Mouse (Mus musculus) Patski (cell line): ENCODE results near the gene Tmem51. TPM values are rescaled to one million over a fixed set of nuclear protein-coding genes. Genes with fewer than 3 reads are reported as not detected.
A peak's percentile ranks its signal among the peaks of the same experiment; 100 is the strongest.

Experiments used
- ATAC-seq: fragments of 100-300 bp; one replicate; pipeline ENCODE4 v1.8.0; 2021
- CTCF ChIA-PET: fragments of 350-600 bp; sonication (Branson Sonifier 250); formaldehyde crosslinking; loops from one replicate; lab custom pipeline; 2022; ENCODE audit warnings: inconsistent platforms; lab: Charles Lee
- POLR2A ChIA-PET: fragments of 350-600 bp; sonication (Branson Sonifier 250); formaldehyde crosslinking; loops from one replicate; lab custom pipeline; 2022; ENCODE audit warnings: antibody characterized with exemption, inconsistent platforms; lab: Charles Lee
- DNase-seq: peaks from one replicate; pipeline ENCODE4 v3.0.0-alpha.2; 2011; ENCODE audit warnings: low read depth, low spot score
- H3K27me3 ChIP-seq: fragments of 371-371 bp; one replicate; pipeline ENCODE4 v1.5.1; 2021
- CTCF ChIP-seq: fragments of 100-300 bp; IDR thresholded peaks from one replicate; pipeline ENCODE4 v1.5.1; 2021
- in situ Hi-C: fragments of 300-500 bp; cut with MboI; formaldehyde crosslinking; loops from 3 replicates; pipeline ENCODE4 v1.11.1; 2018; ENCODE audit warnings: low pct_unique_long_range_greater_than_20kb, mixed read lengths
- polyA plus RNA-seq: library from polyadenylated mRNA; unstranded; gene quantifications from one replicate; pipeline ENCODE4 v1.2.3, GENCODE M21; 2021

The Tmem51 gene
- polyA plus RNA-seq, result 10.3 TPM

DNA sequence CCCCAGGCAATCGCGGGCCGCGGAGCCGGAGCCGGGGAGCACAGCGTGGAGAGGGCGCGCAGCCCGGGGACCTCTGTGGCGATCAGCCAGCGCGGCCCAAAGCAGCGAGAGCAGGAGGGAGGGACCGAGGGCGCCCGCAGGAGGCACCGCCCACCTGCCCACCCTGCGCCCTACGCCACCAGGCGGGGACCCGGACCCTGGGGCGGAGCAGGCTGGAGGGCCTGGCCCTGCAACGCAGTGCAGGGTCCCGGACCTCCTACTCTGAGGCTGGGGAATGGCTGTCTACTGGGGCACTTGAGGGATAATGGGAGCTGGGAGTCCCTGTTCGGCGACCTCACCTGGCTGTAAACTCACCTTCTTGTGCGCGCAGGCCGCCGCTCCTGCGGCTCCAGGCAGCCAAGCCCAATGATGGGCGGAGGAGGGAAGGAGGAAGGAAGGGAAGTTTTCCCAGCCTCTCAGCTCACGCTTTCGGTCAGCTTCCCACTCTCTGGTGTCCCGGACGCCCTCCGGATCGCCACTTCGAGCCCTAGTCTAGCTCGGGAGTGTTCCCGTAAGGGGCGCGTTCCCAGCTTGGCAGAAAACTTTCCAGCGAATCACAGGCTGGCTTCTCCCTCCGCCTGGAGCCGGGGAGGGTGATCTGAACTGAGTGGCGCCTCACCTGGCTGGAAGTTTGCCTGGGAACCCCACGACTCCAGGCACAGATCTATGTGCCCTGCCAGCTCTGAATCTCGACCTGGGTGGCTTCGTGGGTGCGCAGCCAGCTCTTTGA is at the start of gene Tmem51:
Gene Tmem51, minus strand, starts transcription at position 174 of the 769 bp plus-strand sequence.
- no peaks in the 10 kb centered on the region for H3K27me3 ChIP-seq
- ATAC-seq (peak; percentile 70), DNase-seq (no peak)
- POLR2A ChIA-PET, result interaction anchor here (1.0 kb wide), 1 partner anchor 13 kb away, joined by 6 read pairs; no protein-coding TSS in a partner anchor
- TF ChIP-seq CTCF, result no peak
- CTCF ChIA-PET, result interaction anchor here (1.5 to 2.0 kb wide), 2 partner anchors 13 kb away, joined by 3 to 12 read pairs; no protein-coding TSS in a partner anchor
- in situ Hi-C loops, result no loop called here

- no peaks in the 10 kb centered on the region for H3K27me3 ChIP-seq
- in situ Hi-C loops, result loop anchor here (25.0 kb wide), 1 partner anchor 757 kb away; no protein-coding TSS in a partner anchor
- TF ChIP-seq CTCF, result no peak
- CTCF ChIA-PET, result no interaction called here
- ATAC-seq (no peak), DNase-seq (no peak)
- POLR2A ChIA-PET, result no interaction called here
Measured at GRCm38 (mm10) chr4:142130162-142130561, 46.1 kb upstream of the Tmem51 start.

GRCm38 (mm10) chr4:142127275-142127788 is 43.2 kb upstream of the Tmem51 start:
- TF ChIP-seq CTCF, result no peak
- no peaks in the 10 kb centered on the region for H3K27me3 ChIP-seq
- POLR2A ChIA-PET, result no interaction called here
- ATAC-seq (no peak), DNase-seq (no peak)
- CTCF ChIA-PET, result no interaction called here
- in situ Hi-C loops, result loop anchor here (25.0 kb wide), 1 partner anchor 760 kb away; no protein-coding TSS in a partner anchor

DNA sequence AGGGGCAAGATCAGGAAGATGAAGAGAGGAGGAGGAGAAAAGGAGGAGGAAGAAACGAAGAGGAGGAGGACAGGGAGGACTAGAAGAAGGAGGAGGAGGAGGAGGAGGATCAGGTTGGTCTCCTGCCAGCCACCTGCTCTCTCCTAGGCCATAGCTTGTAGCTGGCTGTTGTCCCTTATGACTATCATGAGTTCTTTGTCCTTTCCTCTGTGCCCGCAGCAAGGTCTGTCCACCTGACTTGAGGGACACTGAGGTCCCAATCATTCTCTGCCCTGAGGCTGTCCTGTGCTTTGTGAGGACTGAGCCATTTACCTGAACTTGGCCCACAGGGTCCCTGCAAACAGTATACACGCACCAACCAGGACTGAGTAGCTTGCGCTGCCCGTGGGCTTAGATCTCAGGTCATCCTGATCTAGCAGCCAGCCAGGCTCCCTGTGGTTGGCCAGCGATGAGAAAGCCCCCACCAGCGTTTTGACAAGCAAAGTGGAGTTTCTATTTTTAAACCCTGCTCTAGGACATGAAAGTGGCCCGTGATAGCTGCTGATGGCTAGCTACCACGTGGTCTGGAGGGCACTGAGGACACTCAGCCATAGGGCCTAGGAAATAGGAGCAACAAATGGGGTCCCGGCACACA is 42.7 kb upstream of the Tmem51 start:
- no peak for TF ChIP-seq CTCF
- H3K27me3 ChIP-seq, result no peaks in the 10 kb centered on the region
- CTCF ChIA-PET, result no interaction called here
- no peak for DNase-seq
- no peak for ATAC-seq
- in situ Hi-C loops, result loop anchor here (25.0 kb wide), 1 partner anchor 761 kb away; no protein-coding TSS in a partner anchor
- POLR2A ChIA-PET, result no interaction called here

DNA sequence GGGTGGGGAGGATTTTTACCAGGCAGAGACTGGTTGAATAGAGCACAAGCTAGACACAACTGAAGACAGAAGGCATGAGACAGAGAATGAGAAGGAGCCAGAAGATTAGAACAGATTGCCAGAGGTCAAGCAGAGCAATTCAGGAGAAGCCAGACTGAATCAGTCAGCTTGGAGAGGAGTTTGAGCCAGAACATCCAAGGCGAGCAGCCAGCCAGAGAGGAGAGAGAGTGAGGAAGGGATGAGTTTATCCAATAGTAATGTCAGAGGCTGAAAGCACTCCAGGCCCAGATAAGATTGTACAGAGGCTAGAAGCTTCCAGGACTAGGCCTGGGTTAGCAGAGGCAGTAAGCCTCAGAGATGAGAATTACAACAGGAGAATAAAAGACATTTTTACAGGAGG is 37.1 kb upstream of the Tmem51 start:
- CTCF ChIA-PET, result no interaction called here
- no peak for TF ChIP-seq CTCF
- POLR2A ChIA-PET, result no interaction called here
- no peak for ATAC-seq
- in situ Hi-C loops, result no loop called here
- DNase-seq, result no peak
- H3K27me3 ChIP-seq, result no peaks in the 10 kb centered on the region

- no peak for ATAC-seq
- no peak for DNase-seq
- POLR2A ChIA-PET, result no interaction called here
Measured at GRCm38 (mm10) chr4:142118522-142118921, 34.4 kb upstream of the Tmem51 start.

DNA sequence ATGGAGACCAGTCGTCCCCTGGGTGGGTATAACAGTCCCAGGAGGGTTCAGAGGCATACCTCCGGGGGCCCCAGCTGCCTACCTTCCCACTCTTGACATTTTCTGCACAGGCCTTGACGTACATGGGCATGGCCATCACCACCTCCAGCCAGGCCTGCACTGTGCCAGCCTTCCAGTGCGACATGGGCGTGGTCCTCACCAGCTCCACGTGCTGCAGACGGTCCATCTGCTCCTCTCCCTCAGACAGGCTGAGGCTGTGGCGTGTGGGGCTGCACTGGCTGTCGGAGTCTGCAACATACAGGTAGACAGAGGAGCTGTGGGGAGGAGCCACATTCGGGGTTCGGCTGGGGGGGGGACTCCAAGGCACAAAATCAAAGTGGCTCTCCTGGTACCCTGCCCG is 33.9 kb upstream of the Tmem51 start:
- DNase-seq (no peak), ATAC-seq (no peak)
- TF ChIP-seq CTCF, result no peak
- POLR2A ChIA-PET, result no interaction called here
- in situ Hi-C loops, result no loop called here
- H3K27me3 ChIP-seq, result no peaks in the 10 kb centered on the region
- CTCF ChIA-PET, result no interaction called here

More at GRCm38 (mm10) chr4:142118522-142118921, 34.4 kb upstream of the Tmem51 start:
- TF ChIP-seq CTCF, result no peak
- H3K27me3 ChIP-seq, result no peaks in the 10 kb centered on the region
- CTCF ChIA-PET, result no interaction called here
- in situ Hi-C loops, result no loop called here

DNA sequence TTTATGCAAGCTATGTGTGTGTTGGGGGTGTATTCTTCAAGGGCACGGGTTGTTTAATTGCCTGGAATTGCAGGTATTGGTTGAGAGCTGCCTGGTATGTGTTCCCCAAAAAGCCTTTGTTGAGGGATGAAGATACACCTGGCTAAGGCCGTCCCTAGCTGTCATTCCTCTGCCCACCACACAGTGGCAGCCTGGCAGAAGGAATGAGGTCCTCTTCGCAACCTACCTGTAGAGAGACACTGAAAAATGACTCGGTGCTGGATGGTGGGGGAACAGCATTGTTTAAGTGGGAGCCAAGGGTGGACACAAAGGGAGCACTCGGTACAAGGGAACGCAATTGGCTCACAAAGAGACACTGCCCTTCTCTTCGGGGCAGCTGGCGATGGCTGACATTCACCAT is 29.2 kb upstream of the Tmem51 start:
- ChIA-PET POLR2A (no interaction called here), CTCF (interaction anchor here (1.3 kb wide), 1 partner anchor 15 kb away, joined by 3 read pairs; no protein-coding TSS in a partner anchor)
- no peak for ATAC-seq
- in situ Hi-C loops, result no loop called here
- H3K27me3 ChIP-seq, result no peaks in the 10 kb centered on the region
- no peak for DNase-seq
- TF ChIP-seq CTCF, result peak; percentile 77

DNA sequence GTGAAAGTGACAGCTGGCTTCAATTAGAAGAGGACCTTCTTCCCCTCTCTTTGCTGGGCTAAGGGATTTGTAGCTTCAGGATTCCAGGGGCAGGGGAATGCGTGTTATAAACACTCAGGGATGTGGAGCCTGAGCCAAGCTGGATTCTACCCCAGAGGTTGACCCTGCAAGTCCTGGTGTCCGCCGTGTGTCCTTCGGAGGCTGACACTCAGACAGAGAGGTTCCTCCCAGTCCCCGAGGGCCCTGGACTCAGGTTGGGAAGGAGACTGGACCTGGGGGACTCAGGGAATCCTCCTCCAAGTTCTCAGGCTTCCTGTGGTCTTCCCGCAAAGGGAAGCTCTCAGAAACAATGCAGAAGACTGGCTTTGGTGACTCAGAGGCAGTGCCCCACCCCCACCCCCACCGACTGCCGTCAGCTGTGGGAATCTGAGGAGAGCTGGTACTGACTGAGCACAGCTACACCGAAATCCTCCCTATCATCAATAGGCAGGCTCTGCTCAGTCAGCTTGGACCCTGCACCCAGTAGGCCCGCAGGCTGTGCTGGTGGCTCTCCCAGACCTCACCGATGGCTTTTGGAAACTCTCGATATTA is 19.1 kb upstream of the Tmem51 start:
- TF ChIP-seq CTCF, result no peak
- in situ Hi-C loops, result no loop called here
- POLR2A ChIA-PET, result no interaction called here
- CTCF ChIA-PET, result no interaction called here
- ATAC-seq, result no peak
- DNase-seq, result no peak
- H3K27me3 ChIP-seq, result no peaks in the 10 kb centered on the region

DNA sequence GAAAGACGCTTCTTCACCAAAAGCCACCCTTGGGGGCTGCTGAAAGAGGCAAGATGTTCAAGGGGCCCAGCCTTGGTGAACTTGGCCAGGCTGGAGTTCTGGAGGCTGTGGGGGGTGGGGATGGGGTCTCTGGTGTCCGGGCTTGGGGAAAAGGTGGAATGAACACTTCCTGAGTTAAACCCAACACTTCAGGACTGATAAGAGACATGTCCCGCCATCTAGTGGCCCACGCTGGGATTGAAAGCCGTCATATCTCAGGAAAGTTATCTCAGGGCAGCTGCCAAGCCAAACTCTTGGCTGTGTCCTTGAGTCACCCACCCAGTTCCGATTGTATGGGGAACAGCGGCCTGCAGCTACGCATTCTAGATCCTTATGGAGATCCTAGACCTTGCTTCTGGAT is 14.2 kb upstream of the Tmem51 start:
- POLR2A ChIA-PET, result interaction anchor here (1.3 kb wide), 1 partner anchor 14 kb away, joined by 6 read pairs; the partner anchor contains the start of gene Tmem51
- no peaks in the 10 kb centered on the region for H3K27me3 ChIP-seq
- DNase-seq (no peak), ATAC-seq (peak; percentile 56)
- TF ChIP-seq CTCF, result peak; percentile 72
- CTCF ChIA-PET, result interaction anchor here (0.8 to 2.5 kb wide), 9 partner anchors 8 to 288 kb away, joined by 3 to 12 read pairs (median 4); no protein-coding TSS in a partner anchor
- in situ Hi-C loops, result no loop called here
